Mouse (Mus musculus) T-helper 17 cell (primary cell): Measurements from ENCODE around the gene Repin1.

Experiments used
- in situ Hi-C, 2 experiments: fragments of 300-600 bp; cut with MboI, MseI; formaldehyde crosslinking; loops; 1 replicate in 1 of 2; 2 replicates in 1 of 2; pipeline ENCODE4 v1.15.1; 2025; ENCODE audit warnings: high pct_unique_total_duplicates in 2 of 2

Repin1 gene

GRCm38 (mm10) chr6:48622186-48622843 is 28.6 kb downstream of the Repin1 start:
- in situ Hi-C loops = loop anchor here (10.0 kb wide), 2 partner anchors 518 to 1382 kb away; no protein-coding TSS in a partner anchor

- in situ Hi-C loops = loop anchor here (10.0 kb wide), 2 partner anchors 519 to 1381 kb away; no protein-coding TSS in a partner anchor
Observed at GRCm38 (mm10) chr6:48623460-48623859, 29.8 kb downstream of the Repin1 start.

- in situ Hi-C loops = loop anchor here (5.0 to 10.0 kb wide), 3 partner anchors 449 to 1378 kb away; no protein-coding TSS in a partner anchor
Observed at GRCm38 (mm10) chr6:48626464-48626863, 32.8 kb downstream of the Repin1 start, which contains the start of gene AI854703. AI854703 (plus strand) TSS chr6:48626764.

- in situ Hi-C loops = loop anchor here (5.0 to 10.0 kb wide), 3 partner anchors 450 to 1378 kb away; no protein-coding TSS in a partner anchor
Observed at GRCm38 (mm10) chr6:48626984-48627383, 33.3 kb downstream of the Repin1 start.

GRCm38 (mm10) chr6:48627511-48627924 is 33.8 kb downstream of the Repin1 start:
- in situ Hi-C loops = loop anchor here (5.0 to 10.0 kb wide), 3 partner anchors 450 to 1377 kb away; no protein-coding TSS in a partner anchor

GRCm38 (mm10) chr6:48628377-48628776 is 34.7 kb downstream of the Repin1 start:
- in situ Hi-C loops = loop anchor here (5.0 to 10.0 kb wide), 3 partner anchors 451 to 1376 kb away; no protein-coding TSS in a partner anchor

- in situ Hi-C loops = loop anchor here (5.0 to 10.0 kb wide), 3 partner anchors 452 to 1376 kb away; no protein-coding TSS in a partner anchor
Observed at GRCm38 (mm10) chr6:48628808-48629660, 35.4 kb downstream of the Repin1 start.

- in situ Hi-C loops = loop anchor here (5.0 to 10.0 kb wide), 5 partner anchors 92 to 1375 kb away; partner anchors contain the start of gene Atp6v0e2 (in 1 of the 2)
Observed at GRCm38 (mm10) chr6:48629661-48630034, 36.0 kb downstream of the Repin1 start.

GRCm38 (mm10) chr6:48630831-48631230 is 37.1 kb downstream of the Repin1 start:
- in situ Hi-C loops = loop anchor here (5.0 to 10.0 kb wide), 2 partner anchors 94 to 446 kb away; partner anchors contain the start of gene Atp6v0e2 (in 1 of the 2)

GRCm38 (mm10) chr6:48635105-48635504 is 41.4 kb downstream of the Repin1 start:
- in situ Hi-C loops = loop anchor here (5.0 to 10.0 kb wide), 3 partner anchors 98 to 450 kb away; partner anchors contain the start of gene Atp6v0e2 (in 1 of the 2)

GRCm38 (mm10) chr6:48636515-48636914 is 42.8 kb downstream of the Repin1 start:
- in situ Hi-C loops = loop anchor here (5.0 to 10.0 kb wide), 3 partner anchors 99 to 452 kb away; partner anchors contain the start of gene Atp6v0e2 (in 1 of the 2)

GRCm38 (mm10) chr6:48637811-48638500 is 44.3 kb downstream of the Repin1 start:
- in situ Hi-C loops = loop anchor here (5.0 to 10.0 kb wide), 3 partner anchors 101 to 453 kb away; partner anchors contain the start of gene Atp6v0e2 (in 1 of the 2)

- in situ Hi-C loops = loop anchor here (5.0 to 10.0 kb wide), 3 partner anchors 101 to 454 kb away; partner anchors contain the start of gene Atp6v0e2 (in 1 of the 2)
Observed at GRCm38 (mm10) chr6:48638553-48638952, 44.9 kb downstream of the Repin1 start.

- in situ Hi-C loops = no loop called here
Observed at GRCm38 (mm10) chr6:48641391-48641790, 47.7 kb downstream of the Repin1 start.

GRCm38 (mm10) chr6:48642764-48643292 is 49.1 kb downstream of the Repin1 start:
- in situ Hi-C loops = no loop called here

GRCm38 (mm10) chr6:48645660-48646308 is 52.1 kb downstream of the Repin1 start:
- in situ Hi-C loops = loop anchor here (5.0 kb wide), 3 partner anchors 57 to 127 kb away; partner anchors contain the start of genes Gimap3 (in 2 of the 2) and Gimap1 (in 1 of the 2)

GRCm38 (mm10) chr6:48646309-48646690 is 52.6 kb downstream of the Repin1 start:
- in situ Hi-C loops = loop anchor here (5.0 kb wide), 3 partner anchors 56 to 126 kb away; partner anchors contain the start of genes Gimap3 (in 2 of the 2) and Gimap1 (in 1 of the 2)

- in situ Hi-C loops = loop anchor here (5.0 kb wide), 3 partner anchors 55 to 125 kb away; partner anchors contain the start of genes Gimap3 (in 2 of the 2) and Gimap1 (in 1 of the 2)
Observed at GRCm38 (mm10) chr6:48646995-48647394, 53.3 kb downstream of the Repin1 start, which contains the start of gene Gimap8. Gimap8 (plus strand) TSS chr6:48647234.

GRCm38 (mm10) chr6:48647611-48648010 is 53.9 kb downstream of the Repin1 start:
- in situ Hi-C loops = loop anchor here (5.0 kb wide), 3 partner anchors 55 to 125 kb away; partner anchors contain the start of genes Gimap3 (in 2 of the 2) and Gimap1 (in 1 of the 2)
